Mouse (Mus musculus): Measurements from ENCODE around the gene Krtcap2.

DNA sequence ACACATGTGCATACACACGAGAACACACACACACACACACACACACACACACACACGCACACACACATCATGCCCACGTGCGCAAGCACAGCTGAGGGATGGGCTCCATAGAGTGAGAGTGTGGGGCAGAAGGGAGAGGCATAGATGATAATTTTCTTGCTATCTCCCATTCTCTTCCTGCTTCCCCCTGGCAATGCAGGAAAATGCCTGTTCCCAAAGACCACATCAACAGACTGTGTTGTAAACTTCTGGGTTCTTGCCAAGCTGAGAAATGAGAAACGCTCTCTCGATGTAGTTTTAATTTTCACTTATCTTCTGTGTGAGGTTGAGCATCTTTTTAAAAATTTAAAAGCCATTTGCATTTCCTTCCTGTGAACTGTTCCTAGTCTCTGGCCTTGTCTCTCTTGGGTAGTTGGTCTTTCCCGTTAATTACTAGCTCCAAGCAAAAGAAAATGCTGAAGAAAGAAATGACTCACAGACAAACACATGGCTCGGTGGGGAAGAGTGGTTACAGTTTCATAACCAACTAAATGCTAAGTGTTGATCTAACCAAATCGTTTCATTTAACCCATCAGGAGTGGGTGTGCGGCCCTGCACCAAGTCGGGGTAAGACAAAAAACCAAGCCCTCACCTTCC lies 51.1 kb downstream of the Krtcap2 start:
- TF ChIP-seq CTCF (IDR thresholded peaks at IDR 0.05; ENCODE audit: borderline replicate concordance, control insufficient read depth, extremely low read depth, insufficient read depth, low read length, poor library complexity) (no peak), POLR2A (IDR thresholded peaks at IDR 0.05; ENCODE audit: control insufficient read depth, extremely low read depth, insufficient read depth, low read length, poor library complexity) (no peak)

All from thymus, adult 2 months (tissue).